Mouse (Mus musculus) monocyte, adult 2 months (primary cell): Measurements from ENCODE around the gene Angpt4.

ENCODE experiments used
- DNase-seq, 2 experiments: peaks; one replicate each; pipeline ENCODE4 v3.0.0; 2022; ENCODE audit warnings: low spot score in 2 of 2, low read depth in 1 of 2

Gene Angpt4

GRCm38 (mm10) chr2:151980355-151980693 lies 69.3 kb downstream of the Angpt4 start:
- DNase-seq: no peak

- DNase-seq: no peak
Measured at GRCm38 (mm10) chr2:151981268-151981667, 70.3 kb downstream of the Angpt4 start.

GRCm38 (mm10) chr2:151982476-151982875 lies 71.5 kb downstream of the Angpt4 start:
- no peak for DNase-seq

GRCm38 (mm10) chr2:151984019-151984418 lies 73.0 kb downstream of the Angpt4 start:
- no peak for DNase-seq

- DNase-seq: no peak
Measured at GRCm38 (mm10) chr2:151985426-151986172, 74.6 kb downstream of the Angpt4 start.

- DNase-seq: no peak
Measured at GRCm38 (mm10) chr2:151986958-151987357, 75.9 kb downstream of the Angpt4 start.

- no peak for DNase-seq
Measured at GRCm38 (mm10) chr2:151988978-151989377, 78.0 kb downstream of the Angpt4 start.

GRCm38 (mm10) chr2:151990985-151991394 lies 80.0 kb downstream of the Angpt4 start:
- no peak for DNase-seq

- no peak for DNase-seq
Measured at GRCm38 (mm10) chr2:151991446-151991845, 80.4 kb downstream of the Angpt4 start.

- peak in 1 of 2 experiments; percentile 50 for DNase-seq
Measured at GRCm38 (mm10) chr2:151994350-151995122, 83.5 kb downstream of the Angpt4 start.
